Mouse (Mus musculus) embryonic facial prominence, embryonic 11.5 days (tissue): ENCODE results near the gene Myh9. TPM values are rescaled to one million over a fixed set of nuclear protein-coding genes. Genes with fewer than 3 reads are reported as not detected.
"Not testable (repeated sequence)": the region's sequence is repeated elsewhere in the genome, so short reads cannot be mapped to it uniquely, and the experiment has no call there.

Experiments
- ATAC-seq: fragments of 200-750 bp; cut with Nextera tagmentation; replicated peaks from 2 replicates; pipeline ENCODE4 v1.8.0; 2017; ENCODE audit warnings: low read depth; ENCODE audit not compliant: insufficient number of reproducible peaks, low FRiP score, low TSS enrichment
- DNase-seq: peaks from one replicate; pipeline ENCODE4 v3.0.0-alpha.2; 2015; ENCODE audit warnings: low spot score
- H3K27ac ChIP-seq: fragments of 300-500 bp; sonication (generic); replicated peaks from 2 replicates; pipeline ENCODE4 v1.5.1; 2014; ENCODE audit warnings: mild to moderate bottlenecking, low read depth, low read length, control low read depth
- H3K27me3 ChIP-seq: fragments of 300-500 bp; sonication (generic); 2 replicates; pipeline ENCODE4 v1.6.1; 2014; ENCODE audit warnings: mild to moderate bottlenecking, low read length, moderate library complexity, mixed read lengths; ENCODE audit not compliant: control insufficient read depth, insufficient read depth
- H3K36me3 ChIP-seq: fragments of 300-500 bp; sonication (generic); replicated peaks from 2 replicates; pipeline ENCODE4 v1.6.1; 2014; ENCODE audit warnings: low read depth, mild to moderate bottlenecking, low read length, moderate library complexity, mixed read lengths; ENCODE audit not compliant: control insufficient read depth, insufficient read depth
- H3K4me1 ChIP-seq: fragments of 300-500 bp; sonication (generic); 2 replicates; pipeline ENCODE4 v1.6.1; 2014; ENCODE audit warnings: low read length, mixed read lengths; ENCODE audit not compliant: control insufficient read depth, insufficient read depth
- H3K4me2 ChIP-seq: fragments of 300-500 bp; sonication (generic); 2 replicates; pipeline ENCODE4 v1.6.1; 2014; ENCODE audit warnings: low read depth, mild to moderate bottlenecking, control low read depth, low read length, moderate library complexity
- H3K4me3 ChIP-seq: fragments of 300-500 bp; sonication (generic); 2 replicates; pipeline ENCODE4 v1.5.1; 2014; ENCODE audit warnings: low read depth, low read length, control low read depth
- H3K9ac ChIP-seq: fragments of 300-500 bp; sonication (generic); replicated peaks from 2 replicates; pipeline ENCODE4 v1.6.1; 2014; ENCODE audit warnings: mild to moderate bottlenecking, control low read depth, low read length
- H3K9me3 ChIP-seq: fragments of 300-500 bp; sonication (generic); replicated peaks from 2 replicates; pipeline ENCODE4 v1.6.1; 2016; ENCODE audit warnings: mild to moderate bottlenecking, low read length, inconsistent platforms, mixed read lengths; ENCODE audit not compliant: control insufficient read depth
- WGBS: fragments of 180-500 bp; shearing (Covaris S2); extraction: QIAGEN DNeasy Blood & Tissue Kit; methylation state at CpG from one replicate; pipeline ENCODE4 v1.1.7; 2014; 5-methylcytosine and 5-hydroxymethylcytosine counted together
- polyA plus RNA-seq: library from polyadenylated mRNA; unstranded; fragments of >200 nt; fragmentation: Nextera tagmentation; extraction: Ambion mirVana; gene quantifications from 2 replicates; pipeline ENCODE4 v1.2.1, GENCODE M21; 2014

The Myh9 gene
- polyA plus RNA-seq, 1 experiment from 2014 or later = 23.4 TPM

DNA sequence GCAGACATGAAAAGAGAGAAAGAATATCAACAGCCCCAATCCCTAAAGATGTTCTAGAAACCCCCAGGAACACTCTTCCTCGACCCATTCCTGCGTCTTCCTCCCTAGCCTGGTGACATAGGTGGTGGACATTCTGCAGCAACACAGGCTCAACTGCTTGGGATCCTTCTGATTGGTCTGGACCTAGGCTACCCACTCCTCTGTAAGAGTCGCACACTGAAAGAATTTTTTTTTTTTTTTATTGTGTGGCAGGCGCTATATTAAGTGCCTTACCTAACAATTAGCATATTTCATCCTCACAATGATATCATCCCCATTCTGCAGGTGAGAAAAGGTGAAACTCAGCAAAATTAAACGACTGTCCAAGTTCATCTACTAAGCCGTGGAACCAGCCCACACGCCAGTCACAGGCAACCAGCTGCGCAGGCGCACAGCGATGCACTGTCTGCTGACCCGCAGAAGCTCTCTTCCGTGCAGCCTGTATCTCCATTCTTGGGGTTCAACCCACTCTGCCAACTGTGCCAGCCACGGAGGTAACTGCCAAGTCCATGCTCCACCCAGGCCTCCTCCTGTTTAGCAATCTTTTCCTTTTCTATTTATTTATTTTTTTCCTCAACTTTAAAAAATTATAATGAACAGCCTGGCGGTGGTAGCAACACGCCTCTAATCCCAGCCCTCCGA is 3.1 kb upstream of the Myh9 start:
- Histone ChIP-seq H3K27me3 (no peaks in the 10 kb centered on the region), H3K4me2 (no peak overlapping the region), H3K36me3 (no peaks in the 10 kb centered on the region), H3K4me1 (no peaks in the 10 kb centered on the region; the same call in 1 of the 2 replicates), H3K27ac (no peak overlapping the region), H3K4me3 (no peak overlapping the region), H3K9me3 (no peaks in the 10 kb centered on the region), H3K9ac (no peak overlapping the region)
- 88% methylated on average over 16 of the region's 16 CpGs for WGBS
- ATAC-seq = no peak
- no peak for DNase-seq

DNA sequence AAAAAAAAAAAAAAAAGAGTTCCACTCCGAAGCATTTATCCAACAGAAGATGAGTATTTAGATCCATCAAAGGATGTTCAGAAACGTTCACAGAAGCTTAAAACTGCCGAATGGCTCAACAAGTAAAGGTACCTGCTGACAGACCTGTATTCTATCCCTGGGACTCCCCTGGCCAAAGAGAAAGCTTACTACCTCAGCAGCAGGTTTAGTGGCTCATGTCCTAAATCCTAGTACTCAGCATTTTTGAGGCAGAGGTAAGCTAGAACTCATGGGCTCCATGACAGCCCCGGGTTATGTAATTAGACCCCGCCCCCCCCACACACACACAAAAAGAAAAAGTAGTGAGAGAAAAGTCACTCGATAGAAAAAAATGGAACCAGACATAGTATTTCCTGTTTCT is 2.1 kb upstream of the Myh9 start:
- no peak overlapping the region for H3K4me2 ChIP-seq
- H3K27ac ChIP-seq = no peak overlapping the region
- no peak overlapping the region for H3K9ac ChIP-seq
- DNase-seq (no peak), ATAC-seq (no peak)
- H3K27me3 ChIP-seq = no peaks in the 10 kb centered on the region
- 79% methylated on average over 6 of the region's 6 CpGs for WGBS
- H3K9me3 ChIP-seq = no peaks in the 10 kb centered on the region
- no peak overlapping the region for H3K4me3 ChIP-seq
- no peaks in the 10 kb centered on the region for H3K36me3 ChIP-seq
- H3K4me1 ChIP-seq = peaks cover 2% of the 10 kb centered on the region; the same call in 1 of the 2 replicates

DNA sequence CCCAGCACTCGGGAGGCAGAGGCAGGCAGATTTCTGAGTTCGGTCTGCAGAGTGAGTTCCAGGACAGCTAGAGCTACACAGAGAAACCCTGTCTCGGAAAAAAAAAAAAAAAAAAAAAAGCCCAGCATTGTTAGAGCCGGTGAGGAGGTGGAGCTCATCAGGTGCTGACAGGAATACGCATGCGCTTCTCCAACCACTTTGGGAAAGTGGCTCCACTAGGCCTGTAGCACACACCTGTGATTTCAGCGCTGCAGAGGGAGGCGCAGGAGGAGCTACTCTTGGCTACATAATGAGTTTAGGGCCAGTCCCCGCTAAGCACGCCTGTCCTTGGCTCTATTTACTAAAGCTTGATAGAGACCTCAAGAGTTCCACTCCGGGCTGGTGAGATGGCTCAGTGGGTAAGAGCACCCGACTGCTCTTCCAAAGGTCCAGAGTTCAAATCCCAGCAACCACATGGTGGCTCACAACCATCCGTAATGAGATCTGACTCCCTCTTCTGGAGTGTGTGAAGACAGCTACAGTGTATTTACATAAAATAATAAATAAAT is 1.6 kb upstream of the Myh9 start:
- H3K27ac ChIP-seq, H3K9ac ChIP-seq, H3K4me3 ChIP-seq, ATAC-seq, H3K27me3 ChIP-seq, H3K36me3 ChIP-seq, H3K4me1 ChIP-seq, DNase-seq, H3K4me2 ChIP-seq, H3K9me3 ChIP-seq: not testable (repeated sequence)
- WGBS = 64% methylated on average over 12 of the region's 13 CpGs

DNA sequence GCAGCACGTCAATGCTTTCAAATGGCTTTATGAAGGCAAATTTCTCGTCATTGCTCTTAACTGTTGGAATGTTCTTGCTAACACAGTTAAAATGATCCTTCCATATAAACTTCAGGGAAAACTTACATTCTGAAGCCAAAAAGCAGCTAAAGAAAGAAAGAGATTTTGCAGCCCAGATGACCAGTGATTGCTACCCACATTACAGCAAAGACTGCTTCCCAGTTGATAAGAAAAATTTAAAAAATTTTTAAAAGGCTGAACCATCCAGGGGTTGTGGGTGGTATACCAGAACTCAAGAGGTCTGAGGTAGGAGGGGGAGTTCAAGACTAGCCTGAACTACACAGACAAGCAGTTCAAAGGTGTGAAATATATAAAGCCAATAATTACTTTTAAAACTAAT is 1.1 kb upstream of the Myh9 start:
- 39% methylated on average over 2 of the region's 2 CpGs for WGBS
- no peak for DNase-seq
- Histone ChIP-seq H3K4me1 (peaks cover 2% of the 10 kb centered on the region; the same call in 1 of the 2 replicates), H3K4me2 (no peak overlapping the region), H3K27me3 (no peaks in the 10 kb centered on the region), H3K9ac (no peak overlapping the region), H3K4me3 (no peak overlapping the region), H3K27ac (no peak overlapping the region), H3K36me3 (no peaks in the 10 kb centered on the region), H3K9me3 (no peaks in the 10 kb centered on the region)
- no peak for ATAC-seq

DNA sequence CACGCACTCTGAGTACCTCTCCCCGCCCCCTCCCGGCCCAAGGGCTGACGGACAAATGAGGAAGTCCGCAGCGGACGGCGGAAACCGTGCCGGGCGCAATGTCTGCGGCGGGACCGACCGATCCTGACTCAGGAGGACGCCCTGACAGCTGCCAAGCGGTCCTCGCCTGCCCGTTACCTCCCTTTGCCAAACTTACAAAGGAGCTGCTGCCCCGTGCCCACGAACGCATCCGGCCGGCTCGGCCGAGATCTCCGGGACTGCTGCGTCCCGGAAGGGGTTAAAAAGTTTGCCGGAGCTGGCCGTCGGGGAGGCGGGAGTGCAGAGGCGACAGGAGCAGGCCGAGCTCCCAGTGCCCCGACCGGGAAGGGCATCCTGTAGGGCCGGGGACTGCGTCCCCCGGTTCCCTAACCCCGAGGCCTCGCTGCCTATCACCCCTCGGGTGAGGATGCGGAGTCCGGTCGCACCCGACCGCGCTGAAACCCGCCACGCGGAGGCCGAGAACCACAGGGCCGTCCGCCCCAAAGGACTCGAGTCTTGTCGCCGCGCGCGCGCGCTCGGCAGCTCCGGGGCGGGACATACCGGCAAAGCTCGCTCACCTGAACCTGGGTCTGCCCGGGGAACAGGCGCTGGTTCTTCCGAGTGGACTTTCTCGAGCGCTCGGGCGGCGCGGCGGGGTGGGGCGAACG is 471 bp downstream of the Myh9 start:
- Histone ChIP-seq H3K4me2 (peak overlapping the region; percentile 83), H3K9me3 (no peaks in the 10 kb centered on the region), H3K27me3 (no peaks in the 10 kb centered on the region), H3K27ac (peak overlapping the region; percentile 66), H3K4me1 (peaks cover 2% of the 10 kb centered on the region; the same call in 1 of the 2 replicates), H3K36me3 (no peaks in the 10 kb centered on the region), H3K9ac (peak overlapping the region; percentile 82), H3K4me3 (peak overlapping the region; percentile 92)
- under 1% methylated on average over 78 of the region's 80 CpGs for WGBS
- ATAC-seq = peak; percentile 23
- DNase-seq = peak; percentile 77

DNA sequence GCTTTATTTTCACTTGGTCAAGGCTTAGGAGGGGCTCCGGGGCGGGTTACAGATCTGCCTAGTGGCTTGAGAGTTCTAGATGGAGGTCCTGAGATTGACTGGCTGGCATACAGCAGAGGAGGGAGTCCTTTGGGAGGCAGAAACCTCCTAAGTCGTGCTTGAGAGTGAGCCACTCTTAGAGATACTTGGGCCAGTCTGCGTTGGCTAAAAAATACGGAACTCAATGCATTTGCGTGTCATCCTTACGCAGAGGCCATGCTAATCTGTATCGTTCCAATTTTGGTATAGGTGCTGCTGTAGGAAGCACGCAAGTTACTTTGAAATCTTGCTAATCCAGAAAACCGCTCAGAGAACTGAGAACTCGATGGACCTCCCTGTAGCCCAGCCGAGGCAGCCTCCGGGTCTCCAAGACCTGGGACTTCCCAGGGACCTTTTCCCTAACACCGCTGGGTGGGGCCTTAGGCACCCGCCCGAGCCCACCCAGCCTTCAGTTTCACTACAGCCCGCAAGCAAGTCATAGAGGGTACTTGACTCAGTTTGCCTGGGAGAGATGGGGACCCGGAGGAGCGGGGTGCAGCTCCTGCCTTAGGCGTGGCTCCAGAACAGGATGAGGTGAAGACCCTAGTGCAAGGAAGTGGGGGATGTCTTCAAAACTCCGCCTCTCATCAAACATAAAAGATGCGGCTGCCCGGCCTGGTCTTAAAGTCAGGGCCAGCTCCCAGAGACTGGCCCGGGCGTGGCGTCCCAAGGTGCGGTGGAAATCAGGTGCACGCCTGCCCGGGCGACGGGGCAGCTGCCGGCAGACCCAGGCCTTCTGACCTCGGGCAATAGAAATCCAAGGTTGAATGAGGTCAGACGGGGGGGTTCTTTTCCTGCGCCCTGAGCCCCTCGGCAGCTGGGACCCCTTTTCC is 1.3 kb downstream of the Myh9 start:
- 4% methylated on average over 36 of the region's 36 CpGs for WGBS
- peak overlapping the region; percentile 83 for H3K4me2 ChIP-seq
- no peak overlapping the region for H3K27ac ChIP-seq
- H3K9ac ChIP-seq = peak overlapping the region; percentile 82
- no peaks in the 10 kb centered on the region for H3K9me3 ChIP-seq
- ATAC-seq (no peak), DNase-seq (no peak)
- H3K4me3 ChIP-seq = peak overlapping the region; percentile 92
- H3K4me1 ChIP-seq = peaks cover 2% of the 10 kb centered on the region; the same call in 1 of the 2 replicates
- H3K36me3 ChIP-seq = no peaks in the 10 kb centered on the region
- no peaks in the 10 kb centered on the region for H3K27me3 ChIP-seq

DNA sequence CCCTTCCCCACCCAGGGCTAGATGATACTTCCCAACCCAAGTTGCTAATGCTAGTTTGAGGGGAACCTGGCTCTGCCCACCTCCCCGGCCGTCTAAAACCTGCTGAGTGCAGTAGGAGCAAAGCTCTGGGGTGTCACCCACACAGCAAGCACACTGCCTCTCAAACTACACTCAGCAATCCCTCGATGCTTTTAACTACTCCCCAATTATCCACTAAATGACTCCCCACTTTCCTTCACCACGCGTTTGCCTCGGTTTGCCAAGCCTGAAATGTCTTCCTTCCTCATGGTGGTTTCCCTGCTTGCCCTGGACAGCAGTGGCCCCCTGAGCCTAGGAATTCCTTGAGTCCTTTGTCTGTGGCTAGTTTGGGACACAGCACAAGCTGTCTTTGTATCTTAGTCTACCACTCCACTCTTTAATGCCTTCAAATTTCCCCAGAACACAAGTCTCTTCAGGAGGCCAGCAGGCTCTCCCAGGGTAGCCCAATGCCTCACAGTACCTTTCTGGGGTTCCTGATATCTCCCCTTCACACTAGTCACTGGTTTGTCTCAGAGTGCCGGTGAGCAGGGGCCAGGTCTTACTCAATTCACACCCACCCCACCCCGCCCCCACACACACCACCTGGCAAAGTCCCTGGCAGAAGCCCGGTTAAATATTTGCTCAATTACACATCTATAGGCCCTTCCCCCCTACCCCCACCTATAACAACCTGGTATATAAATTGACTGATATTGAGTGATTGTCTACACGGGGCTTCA is 2.3 kb downstream of the Myh9 start:
- Histone ChIP-seq H3K27ac (no peak overlapping the region), H3K4me1 (peaks cover 2% of the 10 kb centered on the region; the same call in 1 of the 2 replicates), H3K4me3 (peak overlapping the region; percentile 5), H3K27me3 (no peaks in the 10 kb centered on the region), H3K9me3 (no peaks in the 10 kb centered on the region), H3K4me2 (peak overlapping the region; percentile 32), H3K36me3 (no peaks in the 10 kb centered on the region), H3K9ac (peak overlapping the region; percentile 30)
- WGBS = 13% methylated on average over 10 of the region's 10 CpGs
- DNase-seq = no peak
- no peak for ATAC-seq
